Mouse (Mus musculus): ENCODE results near the gene Slc4a10.

DNA sequence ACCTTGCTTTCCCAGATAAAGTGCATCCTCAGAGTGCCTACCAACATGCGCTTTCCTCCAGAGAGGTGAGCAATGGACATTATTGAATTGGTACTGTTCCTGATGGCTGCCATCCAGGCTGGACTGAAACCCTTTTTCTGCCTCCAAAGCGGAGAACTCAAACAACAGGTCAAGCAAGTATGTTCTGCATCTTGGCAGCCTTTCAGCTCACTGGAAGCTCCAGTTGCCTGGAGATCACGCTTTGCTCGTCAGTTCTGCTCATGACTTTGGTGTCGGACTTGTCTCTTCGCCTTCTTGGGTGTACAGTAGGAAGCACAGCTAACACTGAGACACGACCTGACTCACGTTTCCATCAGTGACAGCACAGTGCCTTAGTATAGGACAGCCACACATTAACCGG is 315.9 kb downstream of the Slc4a10 start:
- TF ChIP-seq CTCF (IDR thresholded peaks at IDR 0.05; ENCODE audit: low read depth, low read length): no peak
- no peak for TF ChIP-seq TAL1 (conservative IDR thresholded peaks at IDR 0.05; ENCODE audit: low read depth, low read length)
- no peak for TF ChIP-seq GATA1 (IDR thresholded peaks at IDR 0.05; ENCODE audit: borderline replicate concordance, low read length)
- TF ChIP-seq GATA2 (IDR thresholded peaks at IDR 0.05; ENCODE audit: borderline replicate concordance, low read depth, low read length): no peak
